Mouse (Mus musculus) lung, adult 18-20 months (tissue): ENCODE data around the gene Cubn.

ENCODE experiments used
- DNase-seq, 2 experiments: peaks; one replicate each; pipeline ENCODE4 v3.0.0; 2022; ENCODE audit warnings: mixed read lengths in 2 of 2

Gene Cubn

GRCm38 (mm10) chr2:13480744-13481143, 10.9 kb downstream of the Cubn start:
- no peak for DNase-seq

GRCm38 (mm10) chr2:13479165-13479564, 12.4 kb downstream of the Cubn start:
- DNase-seq, result no peak

- no peak for DNase-seq
Measured at GRCm38 (mm10) chr2:13470108-13470507, 21.5 kb downstream of the Cubn start.

GRCm38 (mm10) chr2:13469641-13470040, 22.0 kb downstream of the Cubn start:
- DNase-seq, result no peak

GRCm38 (mm10) chr2:13466685-13467084, 24.9 kb downstream of the Cubn start:
- DNase-seq, result no peak

- DNase-seq, result no peak
Measured at GRCm38 (mm10) chr2:13458088-13458487, 33.5 kb downstream of the Cubn start.

- no peak for DNase-seq
Measured at GRCm38 (mm10) chr2:13456821-13457220, 34.8 kb downstream of the Cubn start.

- no peak for DNase-seq
Measured at GRCm38 (mm10) chr2:13451495-13452491, 39.8 kb downstream of the Cubn start.

GRCm38 (mm10) chr2:13450895-13451294, 40.7 kb downstream of the Cubn start:
- no peak for DNase-seq

GRCm38 (mm10) chr2:13450470-13450869, 41.1 kb downstream of the Cubn start:
- DNase-seq, result no peak

- no peak for DNase-seq
Measured at GRCm38 (mm10) chr2:13445156-13445555, 46.5 kb downstream of the Cubn start.

- DNase-seq, result no peak
Measured at GRCm38 (mm10) chr2:13438983-13439382, 52.6 kb downstream of the Cubn start.

GRCm38 (mm10) chr2:13438275-13438845, 53.3 kb downstream of the Cubn start:
- DNase-seq, result no peak

GRCm38 (mm10) chr2:13432002-13432401, 59.6 kb downstream of the Cubn start:
- DNase-seq, result no peak

- DNase-seq, result peak; percentile 61 to 65
Measured at GRCm38 (mm10) chr2:13421974-13422760, 69.4 kb downstream of the Cubn start.

GRCm38 (mm10) chr2:13416765-13417524, 74.7 kb downstream of the Cubn start:
- DNase-seq, result no peak

GRCm38 (mm10) chr2:13413520-13414178, 78.0 kb downstream of the Cubn start:
- DNase-seq, result peak; percentile 84 to 86

GRCm38 (mm10) chr2:13410660-13411059, 81.0 kb downstream of the Cubn start:
- peak; percentile 57 to 59 for DNase-seq

- peak; percentile 43 to 54 for DNase-seq
Measured at GRCm38 (mm10) chr2:13409767-13410519, 81.7 kb downstream of the Cubn start.

GRCm38 (mm10) chr2:13408333-13408732, 83.3 kb downstream of the Cubn start:
- DNase-seq, result no peak

GRCm38 (mm10) chr2:13407698-13408097, 83.9 kb downstream of the Cubn start:
- DNase-seq, result no peak
